Mouse (Mus musculus) embryonic facial prominence, embryonic 13.5 days (tissue): ENCODE data around the gene Nat10. TPM values are rescaled to one million over a fixed set of nuclear protein-coding genes. Genes with fewer than 3 reads are reported as not detected.

Experiments
- ATAC-seq: fragments of 200-750 bp; cut with Nextera tagmentation; 2 replicates; pipeline ENCODE4 v1.8.0; 2017; ENCODE audit warnings: low read depth; ENCODE audit not compliant: insufficient number of reproducible peaks, insufficient read depth, low FRiP score, low TSS enrichment
- H3K27ac ChIP-seq: fragments of 300-500 bp; sonication (generic); 2 replicates; pipeline ENCODE4 v1.5.1; 2015; ENCODE audit warnings: moderate library complexity, mild to moderate bottlenecking, inconsistent platforms
- H3K27me3 ChIP-seq: fragments of 300-500 bp; sonication (generic); 2 replicates; pipeline ENCODE4 v1.6.1; 2015; ENCODE audit warnings: mild to moderate bottlenecking, inconsistent platforms
- H3K36me3 ChIP-seq: fragments of 300-500 bp; sonication (generic); 2 replicates; pipeline ENCODE4 v1.6.1; 2015; ENCODE audit warnings: mild to moderate bottlenecking, inconsistent platforms
- H3K4me1 ChIP-seq: fragments of 300-500 bp; sonication (generic); 2 replicates; pipeline ENCODE4 v1.6.1; 2015; ENCODE audit warnings: inconsistent platforms
- H3K4me2 ChIP-seq: fragments of 300-500 bp; sonication (generic); 2 replicates; pipeline ENCODE4 v1.6.1; 2015; ENCODE audit warnings: moderate library complexity, mild to moderate bottlenecking, inconsistent platforms
- H3K4me3 ChIP-seq: fragments of 300-500 bp; sonication (generic); 2 replicates; pipeline ENCODE4 v1.5.1; 2015; ENCODE audit warnings: mild to moderate bottlenecking, inconsistent platforms
- H3K9ac ChIP-seq: fragments of 300-500 bp; sonication (generic); 2 replicates; pipeline ENCODE4 v1.6.1; 2015; ENCODE audit warnings: mild to moderate bottlenecking, inconsistent platforms
- H3K9me3 ChIP-seq: fragments of 300-500 bp; sonication (generic); 2 replicates; pipeline ENCODE4 v1.6.1; 2016; ENCODE audit warnings: inconsistent platforms
- WGBS: fragments of 180-500 bp; shearing (Covaris S2); methylation state at CpG from one replicate; pipeline ENCODE4 v1.1.7; 2015; ENCODE audit warnings: mixed read lengths; 5-methylcytosine and 5-hydroxymethylcytosine counted together
- polyA plus RNA-seq: library from polyadenylated mRNA; unstranded; fragments of >200 nt; fragmentation: Nextera tagmentation; extraction: Ambion mirVana; gene quantifications from 2 replicates; pipeline ENCODE4 v1.2.1, GENCODE M21; 2015

Nat10 gene
- polyA plus RNA-seq, 1 experiment from 2014 or later, result 29.9 TPM

- peaks cover 47% of the 10 kb centered on the region for H3K36me3 ChIP-seq
- ATAC-seq, result no peak
- whole genome bisulfite sequencing, result 87% methylated on average over 4 of the region's 4 CpGs
These were observed 23.6 kb upstream of the Nat10 start for GRCm38 (mm10) chr2:103784621-103785020.

DNA sequence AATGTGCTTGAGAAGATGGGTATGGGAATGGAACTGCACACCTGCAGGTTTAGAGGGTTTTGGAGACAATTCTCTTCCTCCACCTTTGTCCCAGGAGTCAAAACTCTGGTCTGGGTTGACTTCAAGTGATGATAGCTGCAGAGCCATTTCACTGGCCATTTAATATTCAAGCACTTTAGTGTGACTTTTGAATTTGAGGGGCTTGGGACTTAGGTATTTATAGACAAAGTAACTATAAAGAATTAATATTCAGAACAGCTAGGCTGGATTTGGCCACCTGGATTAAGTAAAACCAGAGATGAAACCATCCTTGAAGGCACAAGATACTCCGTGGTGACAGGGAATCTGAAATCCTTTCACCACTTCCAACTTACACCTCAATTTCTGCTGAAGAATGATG, 1.4 kb upstream of the Nat10 start:
- Histone ChIP-seq H3K9me3 (no peaks in the 10 kb centered on the region), H3K36me3 (peaks cover 15% of the 10 kb centered on the region), H3K27me3 (no peaks in the 10 kb centered on the region), H3K9ac (no peak overlapping the region), H3K4me3 (no peak overlapping the region), H3K27ac (no peak overlapping the region), H3K4me2 (peak overlapping the region; percentile 80), H3K4me1 (peaks cover 12% of the 10 kb centered on the region)
- WGBS, result 48% methylated on average over 1 of the region's 1 CpGs
- ATAC-seq, result no peak

More at GRCm38 (mm10) chr2:103784621-103785020, 23.6 kb upstream of the Nat10 start:
- H3K4me2 ChIP-seq, result no peak overlapping the region
- H3K4me1 ChIP-seq, result peaks cover 1% of the 10 kb centered on the region; the same call in 1 of the 2 replicates
- no peak overlapping the region for H3K4me3 ChIP-seq
- H3K27ac ChIP-seq, result no peak overlapping the region
- no peak overlapping the region for H3K9ac ChIP-seq
- no peaks in the 10 kb centered on the region for H3K9me3 ChIP-seq
- no peaks in the 10 kb centered on the region for H3K27me3 ChIP-seq

DNA sequence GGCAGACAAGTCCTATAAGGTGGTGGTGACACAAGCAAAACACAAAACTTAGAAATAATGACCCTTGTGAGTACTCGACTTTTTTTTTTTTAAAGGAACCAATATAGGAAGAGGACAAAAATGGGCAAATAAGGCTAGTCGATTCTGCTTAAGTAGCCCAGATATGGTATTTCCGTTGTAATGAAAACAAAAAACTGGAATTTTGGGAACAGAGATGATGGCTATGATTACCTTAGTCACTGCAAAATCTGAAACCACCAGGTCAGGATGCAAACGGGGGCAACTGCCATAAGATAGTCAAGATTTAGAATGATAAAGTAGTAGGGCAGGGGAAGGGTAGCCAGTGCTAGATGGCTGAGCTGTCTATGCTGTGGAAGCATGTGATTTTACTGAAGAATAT, 923 bp upstream of the Nat10 start:
- ATAC-seq, result no peak
- H3K9ac ChIP-seq, result no peak overlapping the region
- H3K27me3 ChIP-seq, result no peaks in the 10 kb centered on the region
- H3K9me3 ChIP-seq, result no peaks in the 10 kb centered on the region
- peaks cover 15% of the 10 kb centered on the region for H3K36me3 ChIP-seq
- 37% methylated on average over 4 of the region's 4 CpGs for WGBS
- H3K4me3 ChIP-seq, result peak overlapping the region; percentile 76
- 0 out of 2 replicates have a peak overlapping the region, but pooled peaks have one; percentile 80 for H3K27ac ChIP-seq
- peak overlapping the region; percentile 80 for H3K4me2 ChIP-seq
- H3K4me1 ChIP-seq, result peaks cover 12% of the 10 kb centered on the region

GRCm38 (mm10) chr2:103760421-103760820, 649 bp downstream of the Nat10 start:
- Histone ChIP-seq H3K9me3 (no peaks in the 10 kb centered on the region), H3K27me3 (no peaks in the 10 kb centered on the region), H3K9ac (peak overlapping the region; percentile 76), H3K4me1 (peaks cover 12% of the 10 kb centered on the region), H3K4me3 (peak overlapping the region; percentile 76), H3K27ac (peak overlapping the region; percentile 77), H3K36me3 (peaks cover 14% of the 10 kb centered on the region), H3K4me2 (peak overlapping the region; percentile 80)
- 0% methylated on average over 12 of the region's 12 CpGs for WGBS
- ATAC-seq, result no peak

GRCm38 (mm10) chr2:103755458-103756085, 5.5 kb downstream of the Nat10 start:
- no peak overlapping the region for H3K4me2 ChIP-seq

DNA sequence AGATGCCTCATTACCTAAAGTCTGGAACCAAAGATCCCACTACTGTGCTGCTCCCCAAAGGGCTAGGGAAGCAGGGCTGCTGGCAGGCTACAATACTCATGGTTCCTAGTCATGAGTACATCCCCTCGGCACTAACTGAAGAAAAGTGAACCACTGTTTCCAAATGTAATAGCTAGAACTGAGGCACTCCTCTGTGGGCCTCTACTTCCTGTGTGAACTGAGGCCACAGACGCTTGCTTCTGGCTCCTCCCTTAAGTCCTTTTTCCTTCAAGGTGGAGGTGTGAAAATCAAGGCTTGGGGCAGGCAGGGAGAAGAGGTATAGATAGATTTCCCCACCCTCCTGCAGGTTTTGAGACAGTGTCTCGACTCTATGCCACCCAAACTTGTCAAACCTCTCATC, 6.5 kb downstream of the Nat10 start:
- Histone ChIP-seq H3K27ac (no peak overlapping the region), H3K27me3 (no peaks in the 10 kb centered on the region), H3K9me3 (no peaks in the 10 kb centered on the region), H3K9ac (no peak overlapping the region), H3K4me3 (no peak overlapping the region), H3K4me1 (peaks cover 2% of the 10 kb centered on the region; the same call in 1 of the 2 replicates), H3K36me3 (peaks cover 66% of the 10 kb centered on the region), H3K4me2 (no peak overlapping the region)
- no peak for ATAC-seq
- WGBS, result 84% methylated on average over 3 of the region's 3 CpGs

More at GRCm38 (mm10) chr2:103755458-103756085, 5.5 kb downstream of the Nat10 start:
- H3K27ac ChIP-seq, result no peak overlapping the region
- no peak overlapping the region for H3K9ac ChIP-seq
- H3K4me1 ChIP-seq, result peaks cover 6% of the 10 kb centered on the region; the same call in 1 of the 2 replicates
- WGBS, result 87% methylated on average over 9 of the region's 9 CpGs
- no peaks in the 10 kb centered on the region for H3K9me3 ChIP-seq
- H3K36me3 ChIP-seq, result peaks cover 56% of the 10 kb centered on the region
- no peak for ATAC-seq
- H3K27me3 ChIP-seq, result no peaks in the 10 kb centered on the region
- no peak overlapping the region for H3K4me3 ChIP-seq

GRCm38 (mm10) chr2:103751771-103752170, 9.3 kb downstream of the Nat10 start:
- Histone ChIP-seq H3K27ac (no peak overlapping the region), H3K4me2 (no peak overlapping the region), H3K4me3 (no peak overlapping the region), H3K9ac (no peak overlapping the region), H3K27me3 (no peaks in the 10 kb centered on the region), H3K4me1 (no peaks in the 10 kb centered on the region), H3K9me3 (no peaks in the 10 kb centered on the region), H3K36me3 (peaks cover 89% of the 10 kb centered on the region)
- 93% methylated on average over 6 of the region's 6 CpGs for WGBS
- no peak for ATAC-seq

GRCm38 (mm10) chr2:103749091-103749490, 12.0 kb downstream of the Nat10 start:
- no peak for ATAC-seq
- Histone ChIP-seq H3K27me3 (no peaks in the 10 kb centered on the region), H3K4me3 (no peak overlapping the region), H3K27ac (no peak overlapping the region), H3K4me2 (no peak overlapping the region), H3K9me3 (no peaks in the 10 kb centered on the region), H3K4me1 (no peaks in the 10 kb centered on the region), H3K36me3 (peaks cover 76% of the 10 kb centered on the region), H3K9ac (no peak overlapping the region)
- WGBS, result 85% methylated on average over 3 of the region's 3 CpGs

DNA sequence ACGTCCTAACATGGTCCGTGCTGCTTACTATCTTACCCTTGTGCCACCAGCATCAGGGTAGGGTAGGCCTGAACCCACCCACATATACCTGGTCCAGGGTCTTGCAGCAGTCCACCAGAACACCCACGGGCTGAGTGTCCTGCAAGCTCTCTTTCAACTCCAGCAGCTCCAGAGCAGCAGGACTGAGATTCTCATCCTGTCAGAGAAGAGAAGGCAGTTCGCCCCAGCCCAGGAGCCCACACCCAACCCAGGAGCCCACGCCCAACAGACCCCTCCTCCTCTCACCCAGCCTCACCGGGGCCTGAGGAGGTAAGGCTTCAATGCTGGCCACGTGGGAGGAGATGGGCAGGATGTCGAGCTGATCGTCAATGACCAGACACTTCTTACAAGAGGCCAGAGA, 13.2 kb downstream of the Nat10 start:
- Histone ChIP-seq H3K36me3 (peaks cover 78% of the 10 kb centered on the region), H3K4me3 (no peak overlapping the region), H3K4me1 (no peaks in the 10 kb centered on the region), H3K9me3 (no peaks in the 10 kb centered on the region), H3K4me2 (no peak overlapping the region), H3K27me3 (no peaks in the 10 kb centered on the region), H3K9ac (no peak overlapping the region), H3K27ac (no peak overlapping the region)
- 83% methylated on average over 9 of the region's 9 CpGs for WGBS
- ATAC-seq, result no peak

- WGBS, result 87% methylated on average over 2 of the region's 2 CpGs
- no peak overlapping the region for H3K4me3 ChIP-seq
- no peak overlapping the region for H3K9ac ChIP-seq
- H3K27me3 ChIP-seq, result no peaks in the 10 kb centered on the region
- H3K4me2 ChIP-seq, result no peak overlapping the region
- H3K27ac ChIP-seq, result no peak overlapping the region
- H3K4me1 ChIP-seq, result no peaks in the 10 kb centered on the region
- peaks cover 80% of the 10 kb centered on the region for H3K36me3 ChIP-seq
- no peak for ATAC-seq
- no peaks in the 10 kb centered on the region for H3K9me3 ChIP-seq
These were observed 14.3 kb downstream of the Nat10 start for GRCm38 (mm10) chr2:103746761-103747160.

DNA sequence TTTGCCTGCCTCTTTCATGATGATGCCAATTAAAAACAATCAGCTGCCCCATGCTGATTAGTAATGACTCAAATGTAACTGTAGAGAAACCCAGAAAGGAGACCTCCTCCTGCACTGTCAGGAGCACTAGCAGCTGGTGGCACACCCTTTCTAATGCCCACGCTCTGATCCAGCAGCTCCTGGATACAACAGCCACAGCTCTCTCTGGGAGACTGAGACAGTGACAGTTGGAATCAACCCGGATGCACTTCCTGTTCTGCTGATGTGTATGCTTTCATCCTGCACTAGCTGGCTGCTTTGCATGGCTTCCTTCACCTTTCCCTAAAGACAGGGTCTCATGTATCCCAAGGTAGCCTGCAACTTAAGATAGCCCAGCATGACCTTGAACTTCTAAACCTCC, 15.0 kb downstream of the Nat10 start:
- WGBS, result 87% methylated on average over 2 of the region's 2 CpGs
- no peak overlapping the region for H3K4me2 ChIP-seq
- no peak overlapping the region for H3K9ac ChIP-seq
- H3K9me3 ChIP-seq, result no peaks in the 10 kb centered on the region
- H3K27me3 ChIP-seq, result no peaks in the 10 kb centered on the region
- no peak for ATAC-seq
- no peak overlapping the region for H3K4me3 ChIP-seq
- no peaks in the 10 kb centered on the region for H3K4me1 ChIP-seq
- no peak overlapping the region for H3K27ac ChIP-seq
- peaks cover 78% of the 10 kb centered on the region for H3K36me3 ChIP-seq

DNA sequence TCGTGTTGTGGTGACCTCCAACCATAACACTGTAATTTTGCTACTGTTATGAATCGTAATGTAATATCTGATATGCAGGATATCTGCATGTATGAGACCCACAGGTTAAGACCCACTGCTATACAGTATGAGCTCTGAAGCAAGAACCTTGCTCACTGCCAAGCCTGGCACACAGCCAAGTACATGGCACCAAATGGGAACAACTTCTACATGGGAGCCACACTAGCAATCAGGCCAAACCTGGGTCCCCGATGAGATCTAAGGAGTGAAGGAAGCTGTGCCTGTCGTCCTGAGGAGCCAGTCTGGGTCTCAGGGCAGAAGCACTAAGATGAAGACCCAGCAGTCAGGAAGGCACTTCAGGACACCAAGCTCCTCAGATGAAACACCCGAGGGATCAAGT, 15.6 kb downstream of the Nat10 start:
- Histone ChIP-seq H3K27me3 (no peaks in the 10 kb centered on the region), H3K9ac (no peak overlapping the region), H3K4me3 (no peak overlapping the region), H3K4me2 (no peak overlapping the region), H3K4me1 (no peaks in the 10 kb centered on the region), H3K27ac (no peak overlapping the region), H3K36me3 (peaks cover 78% of the 10 kb centered on the region), H3K9me3 (no peaks in the 10 kb centered on the region)
- whole genome bisulfite sequencing, result 83% methylated on average over 5 of the region's 5 CpGs
- ATAC-seq, result no peak
